Mouse (Mus musculus) MEL (cell line): ENCODE results near the gene Cdh15. TPM values are rescaled to one million over a fixed set of nuclear protein-coding genes. Genes with fewer than 3 reads are reported as not detected.

ENCODE experiments used
- DNase-seq: peaks from one replicate; pipeline ENCODE4 v3.0.0; 2011; ENCODE audit warnings: low read depth, low spot score
- H3K27ac ChIP-seq: 2 replicates; pipeline ENCODE4 v1.5.1; 2012; ENCODE audit warnings: low read depth, mild to moderate bottlenecking, control low read depth, low read length, moderate library complexity; ENCODE audit not compliant: control insufficient read depth
- H3K27me3 ChIP-seq, 2 experiments: fragments of 150-350 bp in 1 of 2; sonication (generic) in 1 of 2; 2 replicates each; pipeline ENCODE4 v1.6.1; 2012; ENCODE audit warnings: low read length in 2 of 2, mild to moderate bottlenecking in 2 of 2, improper control_type of control experiment in 1 of 2, moderate library complexity in 1 of 2; ENCODE audit not compliant: insufficient read depth in 2 of 2, control insufficient read depth in 1 of 2
- H3K36me3 ChIP-seq, 2 experiments: 2 replicates each; pipeline ENCODE4 v1.6.1; 2012 to 2014; ENCODE audit warnings: low read length in 2 of 2, improper control_type of control experiment in 1 of 2, inconsistent platforms in 1 of 2, mild to moderate bottlenecking in 1 of 2; ENCODE audit not compliant: insufficient read depth in 2 of 2, control insufficient read depth in 1 of 2
- H3K4me1 ChIP-seq, 2 experiments: fragments of 150-350 bp in 1 of 2; sonication (generic) in 1 of 2; 2 replicates each; pipeline ENCODE4 v1.6.1; 2012; ENCODE audit warnings: low read length in 2 of 2, improper control_type of control experiment in 1 of 2, mild to moderate bottlenecking in 1 of 2; ENCODE audit not compliant: insufficient read depth in 2 of 2, control insufficient read depth in 1 of 2
- H3K4me3 ChIP-seq, 2 experiments: fragments of 150-350 bp in 1 of 2; sonication (generic) in 1 of 2; 2 replicates each; pipeline ENCODE4 v1.5.1; 2012; ENCODE audit warnings: low read depth in 2 of 2, low read length in 2 of 2, mild to moderate bottlenecking in 2 of 2, moderate library complexity in 2 of 2, control low read depth in 1 of 2, improper control_type of control experiment in 1 of 2; ENCODE audit not compliant: control insufficient read depth in 1 of 2, insufficient read depth in 1 of 2
- H3K79me2 ChIP-seq: 2 replicates; pipeline ENCODE4 v1.6.1; 2012; ENCODE audit warnings: mild to moderate bottlenecking, low read length, moderate library complexity; ENCODE audit not compliant: control insufficient read depth, poor library complexity, insufficient read depth
- H3K9ac ChIP-seq: 2 replicates; pipeline ENCODE4 v1.6.1; 2012; ENCODE audit warnings: low read depth, mild to moderate bottlenecking, control low read depth, low read length, moderate library complexity; ENCODE audit not compliant: control insufficient read depth, poor library complexity, severe bottlenecking
- H3K9me3 ChIP-seq: fragments of 150-350 bp; sonication (generic); replicated peaks from 2 replicates; pipeline ENCODE4 v1.6.1; 2012; ENCODE audit warnings: mild to moderate bottlenecking, low read length, improper control_type of control experiment, moderate library complexity; ENCODE audit not compliant: insufficient read depth
- BHLHE40 ChIP-seq: IDR thresholded peaks from 2 replicates; pipeline ENCODE4 v1.6.1; 2012; ENCODE audit warnings: low read depth, mild to moderate bottlenecking, inconsistent platforms, low read length, improper control_type of control experiment, borderline replicate concordance
- CHD2 ChIP-seq: IDR thresholded peaks from 2 replicates; pipeline ENCODE4 v1.6.1; 2011; ENCODE audit warnings: low read length, improper control_type of control experiment
- CTCF ChIP-seq, 3 experiments: IDR thresholded peaks in 2 of 3; conservative IDR thresholded peaks in 1 of 3; 2 replicates each; pipeline ENCODE4 v1.5.1; 2011 to 2012; ENCODE audit warnings: low read length in 3 of 3, low read depth in 2 of 3, mild to moderate bottlenecking in 2 of 3, improper control_type of control experiment in 1 of 3, inconsistent platforms in 1 of 3, mixed read lengths in 1 of 3, moderate library complexity in 1 of 3; ENCODE audit not compliant: control insufficient read depth in 1 of 3, insufficient read depth in 1 of 3, poor library complexity in 1 of 3, severe bottlenecking in 1 of 3
- ELF1 ChIP-seq: IDR thresholded peaks from 2 replicates; pipeline ENCODE4 v1.6.1; 2014; ENCODE audit warnings: low read depth, mild to moderate bottlenecking, inconsistent platforms, low read length, improper control_type of control experiment, moderate library complexity
- EP300 ChIP-seq, 2 experiments: IDR thresholded peaks; 2 replicates each; pipeline ENCODE4 v1.6.1; 2011; ENCODE audit warnings: improper control_type of control experiment in 2 of 2, low read length in 2 of 2, low read depth in 1 of 2, mild to moderate bottlenecking in 1 of 2
- ETS1 ChIP-seq: IDR thresholded peaks from 2 replicates; pipeline ENCODE4 v1.6.1; 2012; ENCODE audit warnings: low read depth, mild to moderate bottlenecking, inconsistent platforms, low read length, improper control_type of control experiment, moderate library complexity
- GABPA ChIP-seq: IDR thresholded peaks from 2 replicates; pipeline ENCODE4 v1.6.1; 2012; ENCODE audit warnings: low read depth, mild to moderate bottlenecking, inconsistent platforms, low read length, improper control_type of control experiment, moderate library complexity
- GATA1 ChIP-seq: IDR thresholded peaks from 2 replicates; pipeline ENCODE4 v1.6.1; 2011; ENCODE audit warnings: low read depth, low read length, improper control_type of control experiment
- HCFC1 ChIP-seq: IDR thresholded peaks from 2 replicates; pipeline ENCODE4 v1.6.1; 2012; ENCODE audit warnings: low read depth, mild to moderate bottlenecking, inconsistent platforms, low read length, improper control_type of control experiment, moderate library complexity
- MAZ ChIP-seq: IDR thresholded peaks from 2 replicates; pipeline ENCODE4 v1.6.1; 2012; ENCODE audit warnings: low read depth, mild to moderate bottlenecking, inconsistent platforms, low read length, improper control_type of control experiment
- MXI1 ChIP-seq: IDR thresholded peaks from 2 replicates; pipeline ENCODE4 v1.6.1; 2011; ENCODE audit warnings: mild to moderate bottlenecking, low read depth, low read length, improper control_type of control experiment
- MYB ChIP-seq: IDR thresholded peaks from 2 replicates; pipeline ENCODE4 v1.6.1; 2011; ENCODE audit warnings: mild to moderate bottlenecking, low read depth, low read length, improper control_type of control experiment
- MYC ChIP-seq: IDR thresholded peaks from 2 replicates; pipeline ENCODE4 v1.6.1; 2011; ENCODE audit warnings: low read depth, mild to moderate bottlenecking, low read length, improper control_type of control experiment, moderate library complexity
- NELFE ChIP-seq: IDR thresholded peaks from 2 replicates; pipeline ENCODE4 v1.6.1; 2011; ENCODE audit warnings: low read depth, low read length, improper control_type of control experiment
- NRF1 ChIP-seq: IDR thresholded peaks from 2 replicates; pipeline ENCODE4 v1.6.1; 2014; ENCODE audit warnings: low read depth, mild to moderate bottlenecking, inconsistent platforms, low read length, improper control_type of control experiment, moderate library complexity; ENCODE audit not compliant: poor library complexity, insufficient read depth, severe bottlenecking
- POLR2AphosphoS2 ChIP-seq: IDR thresholded peaks from 2 replicates; pipeline ENCODE4 v1.6.1; 2011; ENCODE audit warnings: low read length, improper control_type of control experiment
- RAD21 ChIP-seq: IDR thresholded peaks from 2 replicates; pipeline ENCODE4 v1.6.1; 2011; ENCODE audit warnings: mild to moderate bottlenecking, low read depth, low read length, improper control_type of control experiment
- RCOR1 ChIP-seq: IDR thresholded peaks from 2 replicates; pipeline ENCODE4 v1.6.1; 2012; ENCODE audit warnings: low read depth, mild to moderate bottlenecking, inconsistent platforms, low read length, improper control_type of control experiment
- SIN3A ChIP-seq: IDR thresholded peaks from 2 replicates; pipeline ENCODE4 v1.6.1; 2012; ENCODE audit warnings: low read length, improper control_type of control experiment, inconsistent platforms
- SMC3 ChIP-seq: IDR thresholded peaks from 2 replicates; pipeline ENCODE4 v1.6.1; 2011; ENCODE audit warnings: low read depth, low read length, improper control_type of control experiment
- TAL1 ChIP-seq: IDR thresholded peaks from 2 replicates; pipeline ENCODE4 v1.6.1; 2012; ENCODE audit warnings: mild to moderate bottlenecking, inconsistent platforms, low read length, moderate library complexity, mixed read lengths
- TBP ChIP-seq: IDR thresholded peaks from 2 replicates; pipeline ENCODE4 v1.8.0; 2011; ENCODE audit warnings: low read depth, low read length, improper control_type of control experiment
- TCF12 ChIP-seq: IDR thresholded peaks from 2 replicates; pipeline ENCODE4 v1.6.1; 2014; ENCODE audit warnings: low read depth, mild to moderate bottlenecking, inconsistent platforms, low read length, improper control_type of control experiment, moderate library complexity
- USF1 ChIP-seq: IDR thresholded peaks from 2 replicates; pipeline ENCODE4 v1.6.1; 2014; ENCODE audit warnings: low read depth, mild to moderate bottlenecking, inconsistent platforms, low read length, improper control_type of control experiment, moderate library complexity
- ZKSCAN1 ChIP-seq: IDR thresholded peaks from 2 replicates; pipeline ENCODE4 v1.6.1; 2012; ENCODE audit warnings: low read depth, mild to moderate bottlenecking, inconsistent platforms, low read length, improper control_type of control experiment, moderate library complexity
- ZMIZ1 ChIP-seq: IDR thresholded peaks from 2 replicates; pipeline ENCODE4 v1.6.1; 2012; ENCODE audit warnings: low read depth, mild to moderate bottlenecking, inconsistent platforms, low read length, improper control_type of control experiment, moderate library complexity
- polyA plus RNA-seq, 2 experiments: library from polyadenylated mRNA; stranded (reverse) in 1 of 2; unstranded in 1 of 2; fragments of >175 nt in 1 of 2; fragments of >200 nt in 1 of 2; gene quantifications; 2 replicates each; pipeline versions ENCODE4 v1.2.1 to v1.2.4; 2012; ENCODE audit warnings: low replicate concordance in 2 of 2, low read depth in 1 of 2; ENCODE audit not compliant: insufficient read length in 2 of 2, insufficient read depth in 1 of 2, missing spikeins in 1 of 2
- total RNA-seq: library from RNA; depleted of rRNA; stranded (reverse); fragments of 300-350 nt; gene quantifications from 2 replicates; pipeline ENCODE4 v1.2.3, GENCODE M21; 2012

Cdh15 gene
- total and polyA plus RNA-seq, 3 experiments = 0.08 to 0.71 TPM; not detected in 1

DNA sequence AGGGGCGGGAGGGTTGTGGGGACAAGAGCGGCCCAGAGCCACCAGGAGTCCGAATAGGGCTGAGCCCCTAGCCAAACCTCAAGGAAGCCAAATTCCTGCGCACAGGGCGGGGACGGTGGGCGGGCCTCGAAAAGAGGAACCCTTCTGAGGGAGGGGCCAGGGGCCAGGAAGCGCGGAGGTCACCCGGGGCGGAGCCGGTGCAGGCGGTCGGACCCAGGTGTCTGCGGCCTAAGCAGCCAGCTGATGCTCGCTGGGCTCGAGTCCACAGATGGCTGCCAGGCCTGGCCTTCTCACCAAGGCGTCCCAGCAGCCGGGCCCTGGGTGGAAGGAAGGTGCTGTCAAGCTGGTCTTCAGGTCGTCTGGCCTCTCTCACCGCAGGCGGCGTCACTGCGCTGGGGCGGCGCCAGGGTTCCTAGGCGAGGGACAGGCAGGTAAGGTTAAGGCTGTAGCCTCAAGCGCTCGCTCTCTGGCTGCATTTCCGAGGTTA is 22.7 kb downstream of the Cdh15 start:
- Histone ChIP-seq H3K9me3 (no peaks in the 10 kb centered on the region), H3K79me2 (no peaks in the 10 kb centered on the region), H3K27ac (no peak overlapping the region), H3K27me3 (no peaks in the 10 kb centered on the region), H3K4me1 (peaks cover 5 to 28% of the 10 kb centered on the region in 2 experiments), H3K9ac (peak overlapping the region; percentile 50), H3K4me3 (peak overlapping the region; percentile 61 to 74), H3K36me3 (peaks cover 0 to 16% of the 10 kb centered on the region in 2 experiments; a peak in 2 of 4 replicates)
- peak; percentile 92 for DNase-seq
- 0 out of 6 replicates have a peak, but pooled peaks of 1 of the 3 experiments have one; percentile 2 for TF ChIP-seq CTCF (IDR thresholded peaks at IDR 0.05 in 2 of 3, conservative IDR thresholded peaks at IDR 0.05 in 1 of 3; ENCODE audit: control insufficient read depth in 1 of 3, insufficient read depth in 1 of 3, low read depth in 2 of 3, low read length in 3 of 3, poor library complexity in 1 of 3, severe bottlenecking in 1 of 3)
- no peak for TF ChIP-seq BHLHE40
- no peak for TF ChIP-seq POLR2AphosphoS2
- TF ChIP-seq ELF1 = peak; percentile 76
- no peak for TF ChIP-seq MXI1
- no peak for TF ChIP-seq NELFE
- TF ChIP-seq MAZ = 0 out of 2 replicates have a peak, but pooled peaks have one; percentile 40
- TF ChIP-seq SIN3A = peak; percentile 52; the same call in 1 of the 2 replicates
- no peak for TF ChIP-seq USF1
- peak; percentile 66 for TF ChIP-seq ETS1
- no peak for TF ChIP-seq RCOR1
- no peak for TF ChIP-seq NRF1
- no peak for TF ChIP-seq GABPA
- no peak for TF ChIP-seq TAL1
- TF ChIP-seq ZKSCAN1 = no peak
- 0 out of 2 replicates have a peak, but pooled peaks have one; percentile 28 for TF ChIP-seq ZMIZ1
- 0 out of 2 replicates have a peak, but pooled peaks have one; percentile 19 for TF ChIP-seq TCF12
- TF ChIP-seq CHD2 = no peak

DNA sequence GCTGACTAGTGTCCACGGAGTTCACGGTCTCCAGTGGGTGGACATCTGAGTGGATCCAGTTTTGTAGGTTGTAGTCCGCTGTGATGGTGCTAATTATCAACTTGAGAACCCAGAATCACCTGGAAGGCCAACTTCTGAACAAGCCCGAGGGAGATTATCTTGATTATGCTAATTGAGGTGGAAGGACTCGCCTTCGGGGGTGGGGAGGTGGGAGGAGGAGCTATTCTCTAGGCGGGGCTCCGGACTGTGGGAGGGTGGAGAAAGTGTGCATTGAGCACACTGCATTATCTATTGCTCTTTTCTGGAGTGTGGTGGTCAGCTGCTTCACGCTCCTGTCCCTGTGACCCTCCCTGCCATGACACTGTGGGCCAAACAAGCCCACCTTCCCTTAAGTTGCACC is 23.9 kb downstream of the Cdh15 start:
- TF ChIP-seq ETS1 (peak; percentile 38; the same call in 1 of the 2 replicates), EP300 (IDR thresholded peaks at IDR 0.05; ENCODE audit: low read depth in 1 of 2, low read length in 2 of 2) (peak in 1 of 2 experiments; percentile 44; a peak in 1 of 4 replicates), HCFC1 (peak; percentile 36; the same call in 1 of the 2 replicates), CHD2 (no peak), MYC (0 out of 2 replicates have a peak, but pooled peaks have one; percentile 40), MAZ (no peak), MYB (no peak), TCF12 (0 out of 2 replicates have a peak, but pooled peaks have one; percentile 20), SMC3 (no peak), GATA1 (peak; percentile 58), RAD21 (no peak), RCOR1 (0 out of 2 replicates have a peak, but pooled peaks have one; percentile 11), BHLHE40 (no peak), TBP (peak; percentile 12; the same call in 1 of the 2 replicates), ELF1 (0 out of 2 replicates have a peak, but pooled peaks have one; percentile 13), MXI1 (peak; percentile 53; the same call in 1 of the 2 replicates)
- TF ChIP-seq, all 39 proteins: peak for 10
- Histone ChIP-seq H3K4me1 (peaks cover 4 to 23% of the 10 kb centered on the region in 2 experiments), H3K4me3 (peak overlapping the region; percentile 60 to 68), H3K9me3 (no peaks in the 10 kb centered on the region), H3K79me2 (no peaks in the 10 kb centered on the region), H3K27me3 (no peaks in the 10 kb centered on the region), H3K9ac (peak overlapping the region; percentile 58), H3K27ac (peak overlapping the region; percentile 57), H3K36me3 (peaks cover 0 to 16% of the 10 kb centered on the region in 2 experiments; a peak in 2 of 4 replicates)
- DNase-seq = peak; percentile 89
